Mouse (Mus musculus) intestine, postnatal 0 days (tissue): ENCODE results near the gene Ccpg1. TPM values are rescaled to one million over a fixed set of nuclear protein-coding genes. Genes with fewer than 3 reads are reported as not detected.
A peak's percentile ranks its signal among the peaks of the same experiment; 100 is the strongest.

Experiments
- ATAC-seq: fragments of 200-750 bp; cut with Nextera tagmentation; 2 replicates; pipeline ENCODE4 v1.8.0; 2017; ENCODE audit warnings: mild to moderate bottlenecking, moderate TSS enrichment, moderate library complexity
- H3K27ac ChIP-seq: fragments of 300-500 bp; sonication (generic); 2 replicates; pipeline ENCODE4 v1.5.1; 2014; ENCODE audit warnings: mild to moderate bottlenecking, low read depth, low read length, moderate library complexity
- H3K27me3 ChIP-seq: fragments of 300-500 bp; sonication (generic); replicated peaks from 2 replicates; pipeline ENCODE4 v1.6.1; 2014; ENCODE audit warnings: low read length, mixed read lengths; ENCODE audit not compliant: control insufficient read depth, insufficient read depth
- H3K36me3 ChIP-seq: fragments of 300-500 bp; sonication (generic); 2 replicates; pipeline ENCODE4 v1.6.1; 2014; ENCODE audit warnings: mild to moderate bottlenecking, moderate library complexity; ENCODE audit not compliant: control insufficient read depth, insufficient read depth
- H3K4me1 ChIP-seq: fragments of 300-500 bp; sonication (generic); replicated peaks from 2 replicates; pipeline ENCODE4 v1.6.1; 2014; ENCODE audit warnings: antibody characterized with exemption, low read length, mixed read lengths; ENCODE audit not compliant: control insufficient read depth, insufficient read depth
- H3K4me2 ChIP-seq: fragments of 300-500 bp; sonication (generic); replicated peaks from 2 replicates; pipeline ENCODE4 v1.6.1; 2014; ENCODE audit warnings: low read depth, mild to moderate bottlenecking, moderate library complexity
- H3K4me3 ChIP-seq: fragments of 300-500 bp; sonication (generic); 2 replicates; pipeline ENCODE4 v1.5.1; 2014; ENCODE audit warnings: low read depth, low read length
- H3K9ac ChIP-seq: fragments of 300-500 bp; sonication (generic); 2 replicates; pipeline ENCODE4 v1.6.1; 2014; ENCODE audit warnings: mild to moderate bottlenecking, low read depth, low read length
- H3K9me3 ChIP-seq: fragments of 300-500 bp; sonication (generic); 2 replicates; pipeline ENCODE4 v1.6.1; 2016; ENCODE audit warnings: mixed run types; ENCODE audit not compliant: control insufficient read depth
- CTCF ChIP-seq: sonication (generic); IDR thresholded peaks from 2 replicates; pipeline ENCODE4 v1.5.1; 2016; ENCODE audit warnings: low read depth, mild to moderate bottlenecking, control low read depth, antibody characterized with exemption, moderate library complexity
- WGBS: fragments of 180-500 bp; shearing (Covaris S2); extraction: QIAGEN DNeasy Blood & Tissue Kit; methylation state at CpG from one replicate; pipeline ENCODE4 v1.1.7; 2014; 5-methylcytosine and 5-hydroxymethylcytosine counted together
- polyA plus RNA-seq: library from polyadenylated mRNA; unstranded; fragments of >200 nt; fragmentation: Nextera tagmentation; extraction: Ambion mirVana; gene quantifications from 2 replicates; pipeline ENCODE4 v1.2.1, GENCODE M21; 2015

The Ccpg1 gene
- polyA plus RNA-seq, 1 experiment from 2014 or later, result 16.2 TPM

DNA sequence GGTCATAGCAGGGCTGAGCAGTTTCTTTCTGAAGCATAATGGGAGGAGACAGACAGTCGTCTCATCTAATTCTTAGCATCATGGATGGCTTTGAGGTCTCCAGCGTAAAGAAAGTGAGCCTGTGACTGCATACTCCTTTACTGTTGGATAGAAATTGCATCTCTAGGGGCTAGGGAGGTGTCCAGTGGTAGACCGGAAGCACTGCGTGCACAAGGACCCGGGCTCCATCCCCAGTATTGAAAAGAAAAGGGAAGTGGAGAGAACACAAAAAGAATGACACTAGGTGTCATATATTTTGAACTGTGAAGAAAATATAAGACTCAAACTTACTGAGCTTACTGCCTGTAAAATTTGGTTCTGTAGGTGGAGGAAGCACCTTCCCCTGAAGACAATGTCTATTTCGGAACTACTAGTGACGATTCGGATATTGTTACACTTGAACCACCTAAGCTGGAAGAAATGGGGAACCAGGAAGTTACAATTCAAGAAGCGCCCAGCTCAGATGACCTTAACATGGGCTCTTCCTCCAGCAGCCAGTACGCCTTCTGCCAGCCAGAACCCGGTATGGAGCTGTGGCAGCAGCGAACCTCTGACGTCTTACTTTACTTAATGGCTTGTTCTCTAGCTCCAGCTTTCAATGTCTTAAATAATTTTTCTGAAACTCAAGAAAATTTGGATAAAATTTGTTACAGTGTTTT is 16.2 kb downstream of the Ccpg1 start:
- Histone ChIP-seq H3K4me2 (no peak overlapping the region), H3K9ac (no peak overlapping the region), H3K36me3 (peaks cover 31% of the 10 kb centered on the region), H3K9me3 (no peaks in the 10 kb centered on the region), H3K27me3 (no peaks in the 10 kb centered on the region), H3K27ac (no peak overlapping the region), H3K4me1 (no peaks in the 10 kb centered on the region), H3K4me3 (no peak overlapping the region)
- no peak for TF ChIP-seq CTCF
- WGBS, result 86% methylated on average over 13 of the region's 13 CpGs
- ATAC-seq, result no peak

DNA sequence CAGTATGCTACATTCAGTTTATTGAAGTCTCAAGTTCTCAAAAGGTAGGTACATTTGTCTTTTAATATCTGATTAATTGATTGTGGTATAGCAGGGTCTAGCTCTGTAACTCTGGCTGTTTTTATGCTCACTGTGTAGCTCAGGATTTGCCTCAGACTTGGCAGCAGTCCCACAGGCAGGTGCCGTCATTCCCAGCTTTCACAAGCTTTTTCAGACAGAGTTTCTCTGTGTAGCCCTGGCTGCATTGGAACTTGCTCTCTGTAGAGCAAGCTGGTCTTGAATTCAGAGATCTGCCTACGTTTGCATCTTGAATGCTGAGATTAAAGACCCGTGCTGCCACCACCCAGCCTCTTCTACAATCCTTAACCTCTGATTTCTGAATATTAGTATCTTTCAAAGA is 16.9 kb downstream of the Ccpg1 start:
- no peak for ATAC-seq
- no peaks in the 10 kb centered on the region for H3K27me3 ChIP-seq
- H3K9ac ChIP-seq, result no peak overlapping the region
- H3K36me3 ChIP-seq, result peaks cover 31% of the 10 kb centered on the region
- no peak overlapping the region for H3K27ac ChIP-seq
- no peak for TF ChIP-seq CTCF
- 44% methylated on average over 3 of the region's 3 CpGs for WGBS
- no peaks in the 10 kb centered on the region for H3K4me1 ChIP-seq
- H3K4me3 ChIP-seq, result no peak overlapping the region
- no peak overlapping the region for H3K4me2 ChIP-seq
- no peaks in the 10 kb centered on the region for H3K9me3 ChIP-seq

DNA sequence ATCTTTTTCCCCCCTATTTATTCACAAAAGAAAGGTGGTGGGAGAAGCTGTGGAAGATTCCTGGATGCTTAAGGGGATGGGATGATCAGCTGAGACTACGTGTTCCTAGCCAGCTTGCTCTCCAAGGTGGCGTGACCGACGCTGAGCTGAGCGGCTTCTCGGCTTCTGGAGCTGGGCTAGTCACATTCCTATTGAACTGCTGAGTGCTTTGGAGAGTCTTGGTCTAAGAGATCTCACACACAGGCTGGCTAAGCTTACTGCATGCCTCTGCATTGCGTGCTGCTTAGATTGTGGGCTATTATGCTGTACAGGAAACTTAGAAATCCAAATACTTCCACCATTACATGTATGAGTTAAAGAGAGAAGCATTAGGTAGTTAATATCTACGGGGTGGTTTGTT is 18.8 kb downstream of the Ccpg1 start:
- 87% methylated on average over 8 of the region's 8 CpGs for WGBS
- Histone ChIP-seq H3K4me3 (no peak overlapping the region), H3K36me3 (peaks cover 34% of the 10 kb centered on the region), H3K27me3 (no peaks in the 10 kb centered on the region), H3K9ac (no peak overlapping the region), H3K4me2 (no peak overlapping the region), H3K4me1 (no peaks in the 10 kb centered on the region), H3K27ac (no peak overlapping the region), H3K9me3 (no peaks in the 10 kb centered on the region)
- no peak for TF ChIP-seq CTCF
- ATAC-seq, result no peak

DNA sequence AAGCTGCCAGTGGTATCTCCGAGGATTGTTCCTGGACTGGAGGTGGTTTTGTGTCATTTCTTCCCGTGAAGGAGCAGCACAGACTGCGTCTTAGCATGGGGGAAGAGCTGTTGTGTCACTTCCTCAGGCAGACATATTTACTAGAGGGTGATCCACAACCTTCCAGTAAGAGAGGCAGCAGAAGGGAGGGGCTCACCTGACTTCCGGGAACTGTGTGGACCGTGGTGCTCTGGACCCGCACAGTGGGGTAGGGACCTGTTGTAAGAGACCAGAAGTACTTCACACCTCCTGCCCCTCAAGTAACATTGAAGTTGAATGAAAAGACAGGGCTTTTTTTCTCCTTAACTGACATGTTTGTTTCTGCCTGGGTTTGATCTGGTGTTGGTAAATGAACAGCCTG is 19.9 kb downstream of the Ccpg1 start:
- no peak for ATAC-seq
- Histone ChIP-seq H3K9ac (no peak overlapping the region), H3K27me3 (no peaks in the 10 kb centered on the region), H3K4me1 (no peaks in the 10 kb centered on the region), H3K4me3 (no peak overlapping the region), H3K4me2 (no peak overlapping the region), H3K36me3 (peaks cover 37% of the 10 kb centered on the region), H3K9me3 (no peaks in the 10 kb centered on the region), H3K27ac (no peak overlapping the region)
- 82% methylated on average over 6 of the region's 6 CpGs for WGBS
- no peak for TF ChIP-seq CTCF

DNA sequence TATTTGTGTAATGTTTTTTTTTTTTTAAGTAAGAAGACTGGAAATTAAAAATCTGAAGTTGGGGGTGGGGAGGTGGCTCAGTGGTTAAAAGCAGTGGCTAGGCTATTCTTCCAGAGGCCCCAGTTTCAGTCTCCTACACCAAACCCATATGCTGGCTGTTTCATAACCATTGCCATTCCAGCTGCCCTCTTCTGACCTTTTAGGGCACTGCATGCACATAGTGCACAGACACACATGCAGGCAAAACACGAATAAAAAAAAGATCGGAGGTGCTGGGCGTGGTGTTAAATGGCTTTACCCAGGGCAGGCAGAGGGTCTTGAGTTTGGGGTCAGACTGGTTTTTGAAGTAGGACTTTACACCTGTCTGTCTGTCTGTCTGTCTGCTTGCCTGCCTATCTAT is 20.9 kb downstream of the Ccpg1 start:
- Histone ChIP-seq H3K36me3 (peaks cover 42% of the 10 kb centered on the region), H3K27me3 (no peaks in the 10 kb centered on the region), H3K4me2 (no peak overlapping the region), H3K9ac (no peak overlapping the region), H3K4me3 (no peak overlapping the region), H3K9me3 (no peaks in the 10 kb centered on the region), H3K4me1 (no peaks in the 10 kb centered on the region), H3K27ac (no peak overlapping the region)
- no peak for ATAC-seq
- peak; percentile 41 for TF ChIP-seq CTCF
- WGBS, result 89% methylated on average over 3 of the region's 3 CpGs

DNA sequence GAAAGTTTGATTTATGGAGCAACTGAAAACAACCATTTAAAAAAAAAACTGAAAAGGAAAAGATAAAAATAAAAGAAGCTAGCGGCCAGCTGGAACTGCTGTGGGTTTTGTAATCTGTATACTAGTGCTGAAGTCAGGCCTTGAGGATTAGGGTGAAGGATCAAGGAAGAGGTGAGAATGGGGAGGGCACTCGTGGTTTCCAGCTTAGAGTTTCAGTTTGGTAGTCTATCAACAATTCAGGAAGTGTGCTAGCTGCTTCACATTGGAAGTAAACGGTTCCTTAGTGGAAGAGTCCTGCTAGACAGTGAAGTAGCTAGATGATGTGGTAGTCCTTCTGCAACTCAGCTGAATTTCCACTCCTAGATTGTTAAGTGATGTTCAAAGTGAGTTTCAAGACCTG is 23.2 kb downstream of the Ccpg1 start:
- WGBS, result 63% methylated on average over 3 of the region's 3 CpGs
- TF ChIP-seq CTCF, result no peak
- H3K4me1 ChIP-seq, result no peaks in the 10 kb centered on the region
- ATAC-seq, result no peak
- H3K4me3 ChIP-seq, result no peak overlapping the region
- H3K36me3 ChIP-seq, result peaks cover 52% of the 10 kb centered on the region
- H3K9me3 ChIP-seq, result no peaks in the 10 kb centered on the region
- H3K4me2 ChIP-seq, result no peak overlapping the region
- H3K9ac ChIP-seq, result no peak overlapping the region
- H3K27me3 ChIP-seq, result no peaks in the 10 kb centered on the region
- no peak overlapping the region for H3K27ac ChIP-seq

DNA sequence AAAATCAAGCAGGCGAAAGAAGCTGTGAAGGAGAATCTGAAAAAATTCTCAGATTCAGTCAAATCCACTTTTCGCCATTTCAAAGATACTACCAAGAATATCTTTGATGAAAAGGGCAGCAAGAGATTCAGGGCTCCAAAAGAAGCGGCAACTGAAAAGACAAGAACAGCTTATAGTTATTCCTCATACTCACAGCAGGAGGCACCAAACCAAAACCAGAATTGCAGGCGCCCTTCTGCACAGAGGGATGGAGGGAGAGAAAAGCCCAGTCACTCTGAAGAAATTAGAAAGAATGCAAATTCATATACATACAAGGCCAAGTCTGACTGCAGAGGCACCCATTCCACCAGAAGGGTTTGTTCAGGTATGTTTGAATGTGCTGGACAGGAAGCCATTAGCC is 27.4 kb downstream of the Ccpg1 start:
- Histone ChIP-seq H3K4me2 (no peak overlapping the region), H3K36me3 (peaks cover 70% of the 10 kb centered on the region), H3K4me3 (no peak overlapping the region), H3K9ac (no peak overlapping the region), H3K27me3 (no peaks in the 10 kb centered on the region), H3K9me3 (no peaks in the 10 kb centered on the region), H3K4me1 (no peaks in the 10 kb centered on the region), H3K27ac (no peak overlapping the region)
- peak; percentile 35 for TF ChIP-seq CTCF
- WGBS, result 91% methylated on average over 4 of the region's 4 CpGs
- no peak for ATAC-seq
